Mouse (Mus musculus): ENCODE measurements at regions not wholly inside any gene's neighbourhood (a gene's known extent, or its start where the extent isn't known, plus 50 kb on each side); places are given as distances from the start of the nearest gene placed in this dataset.

DNA sequence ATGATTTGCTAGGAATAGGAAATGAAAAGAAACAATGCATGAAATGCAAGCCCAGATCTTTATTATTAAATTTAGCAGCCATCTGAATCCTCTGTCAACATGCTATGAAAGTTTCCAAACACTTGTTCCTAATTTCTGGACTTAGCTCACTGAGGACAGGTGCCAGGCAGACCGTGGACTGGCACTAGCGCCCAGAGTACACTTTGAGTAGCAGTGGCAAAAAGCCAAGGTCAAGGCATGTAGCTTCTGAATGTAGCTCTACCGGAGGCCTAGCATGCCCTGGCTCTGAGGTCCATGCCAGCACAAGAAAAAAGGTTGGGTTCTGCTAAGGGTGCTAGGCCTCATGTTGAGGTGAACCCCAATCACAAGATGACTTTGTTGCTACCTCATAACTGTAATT, 408.9 kb downstream of the H2al1j start:
- no peak for TF ChIP-seq CTCF (IDR thresholded peaks at IDR 0.05; ENCODE audit: low read depth, low read length)
- no peak for TF ChIP-seq GATA1 (IDR thresholded peaks at IDR 0.05; ENCODE audit: borderline replicate concordance, low read length)
- no peak for TF ChIP-seq TAL1 (conservative IDR thresholded peaks at IDR 0.05; ENCODE audit: low read depth, low read length)
- TF ChIP-seq POLR2AphosphoS5 (IDR thresholded peaks at IDR 0.05; ENCODE audit: insufficient replicate concordance, low read depth, low read length), result no peak

Measured in G1E (cell line).